Mouse (Mus musculus) testis, postnatal 10 days (tissue): ENCODE data around the gene Dhx58.

ENCODE experiments used
- DNase-seq: peaks from one replicate; pipeline ENCODE4 v3.0.0; 2021; ENCODE audit warnings: low spot score

Dhx58 gene

DNA sequence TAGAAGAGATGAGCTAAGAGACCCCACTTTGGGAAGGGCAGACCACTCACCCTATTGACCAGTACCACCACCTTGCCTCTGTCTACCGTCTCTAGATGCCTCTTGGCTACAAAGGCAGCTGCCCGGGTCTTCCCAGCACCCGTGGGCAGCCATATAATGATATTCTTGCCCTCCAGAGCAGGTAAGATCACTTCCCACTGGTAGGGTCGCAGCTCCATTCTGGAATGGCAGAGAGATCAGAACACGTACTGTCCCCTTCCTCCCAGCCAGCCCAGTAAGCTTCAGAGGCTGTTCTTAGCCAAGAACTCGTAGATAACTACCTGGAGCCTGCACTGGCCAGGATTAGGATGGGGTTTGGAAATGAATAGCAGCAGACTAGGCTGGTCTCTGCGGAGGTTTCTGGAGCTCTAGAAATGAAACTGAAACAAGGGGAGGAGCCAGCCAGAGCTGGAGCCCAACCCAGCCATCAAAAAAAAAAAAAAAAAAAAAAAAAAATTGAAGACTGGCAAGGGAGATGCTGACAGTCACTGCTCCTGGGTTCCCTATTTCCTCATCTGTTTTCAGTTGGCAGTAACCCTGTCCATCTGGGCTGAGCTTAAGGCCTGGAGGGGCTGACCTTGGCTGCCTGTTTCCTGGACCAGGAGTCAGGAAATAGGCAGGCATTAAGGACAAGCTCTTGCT, at the start of gene Dhx58:
Gene Dhx58 (minus strand): TSS at position 421 of the 681 bp plus-strand sequence.
- DNase-seq, result no peak

DNA sequence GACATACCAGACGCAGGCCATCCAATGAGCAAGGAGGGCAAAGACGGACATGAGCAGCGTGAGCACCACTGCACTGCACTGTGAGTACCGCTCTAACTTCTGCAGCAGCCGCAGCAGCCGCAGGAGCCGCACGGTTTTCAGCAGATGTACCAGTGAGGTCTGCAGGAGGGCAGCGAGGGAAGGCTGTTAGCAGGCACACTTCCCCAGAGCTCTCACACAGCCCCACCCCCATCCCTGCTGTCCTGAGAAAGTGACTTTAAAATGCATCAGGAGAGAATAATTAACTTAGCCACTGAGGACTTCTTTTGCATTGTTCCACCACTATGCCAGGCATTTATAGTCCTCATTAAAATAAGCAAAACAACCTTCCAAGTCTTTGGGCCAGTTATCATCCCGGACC, 48.2 kb upstream of the Dhx58 start:
- DNase-seq, result no peak

DNA sequence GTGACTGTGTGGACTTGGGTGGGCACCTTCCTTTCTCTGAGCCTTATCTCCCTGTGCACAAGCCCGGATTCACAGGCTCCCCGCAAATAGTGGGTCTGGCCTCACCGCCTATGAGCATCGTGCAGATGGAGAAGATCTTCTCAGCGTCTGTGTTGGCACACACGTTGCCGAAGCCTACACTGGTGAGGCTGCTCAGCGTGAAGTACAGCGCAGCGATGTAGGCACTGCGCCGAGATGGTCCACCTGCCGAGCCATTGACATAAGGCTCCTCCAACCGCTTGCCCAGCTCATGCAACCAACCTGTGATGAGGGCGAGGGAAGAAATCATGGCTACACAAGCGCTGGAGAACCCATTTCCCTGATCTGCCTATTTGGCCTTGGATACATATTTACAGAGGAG, 46.1 kb upstream of the Dhx58 start:
- no peak for DNase-seq

DNA sequence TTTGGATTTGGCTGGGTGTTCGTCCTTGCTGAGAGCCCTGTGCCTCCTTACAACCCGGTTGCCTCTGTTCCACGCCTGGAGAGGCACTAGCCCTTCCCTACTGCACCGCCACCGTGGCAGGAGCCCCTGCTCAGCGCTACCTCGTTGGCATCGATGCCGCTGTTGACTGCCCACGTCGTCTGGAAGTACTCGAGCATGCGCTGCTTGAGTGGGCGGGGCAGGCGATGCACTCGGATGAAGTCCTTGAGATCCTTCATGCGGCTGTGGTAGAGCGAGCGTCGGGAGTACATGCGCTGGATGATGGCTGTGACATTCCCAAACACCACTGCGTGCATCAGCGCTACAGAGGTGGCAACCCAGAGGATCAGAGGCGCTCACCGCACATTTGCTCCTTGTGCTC, 45.4 kb upstream of the Dhx58 start:
- no peak for DNase-seq

DNA sequence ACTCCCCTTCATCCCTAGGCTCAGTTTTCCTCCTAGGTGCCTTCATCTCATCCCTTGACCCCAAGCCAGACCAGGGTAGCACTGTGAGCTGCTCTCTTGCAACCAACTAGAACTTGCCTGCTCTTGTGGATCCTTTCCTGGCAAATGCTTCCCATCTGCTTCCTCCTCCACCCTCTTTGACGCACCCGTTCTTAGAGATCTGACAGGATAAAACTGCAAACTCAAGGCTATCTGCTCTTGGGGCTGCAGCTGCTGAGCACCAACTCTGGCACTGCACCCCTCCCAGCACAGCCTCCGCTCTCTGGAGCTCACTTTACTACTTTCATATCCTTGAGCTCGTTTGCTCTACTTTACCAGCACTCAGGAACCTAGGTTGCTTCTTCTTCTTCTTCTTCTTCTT, 44.5 kb upstream of the Dhx58 start:
- no peak for DNase-seq

DNA sequence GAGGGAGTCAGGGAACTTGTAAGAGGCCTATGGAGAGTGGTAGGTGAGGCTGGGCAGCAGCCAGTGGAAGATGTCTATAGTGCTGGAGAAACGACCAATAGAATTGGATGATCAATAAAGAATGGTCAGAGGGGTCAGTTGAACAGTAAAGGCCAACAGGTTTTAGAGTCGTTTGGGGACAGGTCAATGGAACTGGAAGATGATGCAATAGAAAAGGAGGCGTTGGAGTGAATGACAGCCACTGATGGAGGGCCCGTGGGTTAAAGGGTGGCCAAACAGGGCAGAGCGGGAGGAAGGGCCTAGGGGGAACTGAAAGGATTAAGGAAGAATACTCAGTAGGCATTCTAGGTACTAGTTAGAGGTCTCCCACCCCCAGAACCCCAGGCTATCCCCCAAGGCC, 43.0 kb upstream of the Dhx58 start:
- DNase-seq, result no peak

DNA sequence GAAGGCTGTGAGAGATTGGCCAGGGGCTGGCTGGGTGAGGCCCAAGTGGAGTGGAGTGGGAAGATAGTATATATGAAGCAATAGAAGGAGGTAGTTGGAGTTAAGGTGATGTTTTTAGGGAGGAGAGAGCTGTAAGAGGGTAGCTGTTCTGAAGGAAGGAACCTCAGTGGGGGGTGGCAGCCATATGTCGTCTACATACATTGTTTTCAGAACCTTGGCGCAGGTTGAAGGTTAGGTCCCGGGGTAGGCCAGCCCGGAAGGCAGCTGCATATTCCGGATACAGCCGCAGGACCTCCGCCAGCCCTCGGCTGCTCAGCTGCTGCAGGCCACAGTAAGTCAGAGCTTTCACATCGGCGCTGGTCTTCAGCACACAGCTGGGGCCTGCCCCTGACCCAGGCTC, 42.5 kb upstream of the Dhx58 start:
- no peak for DNase-seq

DNA sequence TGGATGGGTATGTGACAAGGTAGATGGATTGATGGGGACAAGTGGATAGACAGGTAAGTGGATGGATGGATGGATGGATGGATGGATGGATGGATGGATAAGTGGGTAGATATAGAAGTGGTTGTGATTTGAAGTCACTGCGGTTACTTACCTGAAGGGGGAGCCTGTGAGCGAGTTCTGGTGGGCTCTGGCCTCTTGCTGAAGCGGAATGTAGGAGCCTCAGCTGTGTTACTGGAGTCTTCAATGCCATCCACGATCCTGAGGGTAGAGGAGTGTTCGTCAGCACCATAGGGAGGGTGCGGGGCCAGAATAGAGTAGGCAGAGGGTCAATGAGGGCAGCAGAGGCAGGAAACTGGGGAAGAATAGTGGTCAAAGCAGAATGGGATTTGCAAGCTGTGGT, 41.0 kb upstream of the Dhx58 start:
- peak; percentile 63 for DNase-seq

- no peak for DNase-seq
These were observed 37.3 kb upstream of the Dhx58 start for GRCm38 (mm10) chr11:100741348-100741747.

DNA sequence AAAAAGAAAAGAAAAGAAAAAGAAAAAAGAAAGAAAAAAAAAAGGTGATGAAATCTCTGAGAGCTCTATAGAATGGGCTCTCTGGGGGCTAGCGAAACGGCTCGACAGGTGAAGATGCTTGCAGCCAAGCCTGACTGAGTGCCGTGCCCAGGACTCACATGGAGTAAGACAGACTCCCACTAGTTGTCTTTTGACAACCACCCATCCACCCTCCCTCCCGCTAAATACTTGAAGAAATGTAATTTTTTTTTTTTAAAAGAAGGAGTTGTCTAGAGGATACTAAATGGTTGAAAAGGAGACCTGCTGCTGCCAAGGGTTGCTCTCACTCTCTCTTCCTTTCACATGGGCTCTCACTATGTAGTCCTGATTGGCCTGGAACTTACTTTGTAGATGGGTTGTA, 34.7 kb upstream of the Dhx58 start:
- DNase-seq, result no peak

DNA sequence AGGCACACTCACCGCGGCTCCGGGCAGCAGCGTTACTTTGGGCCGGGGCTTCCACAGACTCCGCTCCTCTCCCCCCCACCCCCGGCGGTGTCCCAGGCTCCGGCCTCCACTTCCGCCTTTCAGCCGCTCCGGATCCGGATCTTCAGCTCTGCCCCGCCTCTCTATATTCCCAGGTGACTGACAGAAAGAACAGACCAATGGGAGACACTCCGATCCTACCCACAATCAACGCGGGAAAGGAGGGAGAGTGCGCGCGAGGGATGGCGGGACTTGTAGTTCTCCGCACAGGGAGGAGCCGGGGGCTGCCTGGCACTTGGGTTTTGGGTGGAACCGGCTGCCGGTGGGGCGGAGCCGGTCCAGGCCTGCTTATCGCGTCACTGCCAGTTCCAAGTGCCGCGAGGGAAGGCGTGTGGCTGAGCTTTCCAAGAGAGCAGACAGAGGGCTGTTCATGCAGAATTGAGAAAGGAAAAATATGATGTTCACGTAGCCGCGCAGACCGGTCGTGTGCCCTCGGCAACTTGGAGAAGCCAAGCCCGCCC, 34.1 kb upstream of the Dhx58 start, which contains the start of gene Rab5c:
Gene Rab5c (minus strand): TSS at position 150 of the 539 bp plus-strand sequence.
- peak; percentile 97 for DNase-seq

- no peak for DNase-seq
These were observed 33.1 kb upstream of the Dhx58 start for GRCm38 (mm10) chr11:100737105-100737733.

DNA sequence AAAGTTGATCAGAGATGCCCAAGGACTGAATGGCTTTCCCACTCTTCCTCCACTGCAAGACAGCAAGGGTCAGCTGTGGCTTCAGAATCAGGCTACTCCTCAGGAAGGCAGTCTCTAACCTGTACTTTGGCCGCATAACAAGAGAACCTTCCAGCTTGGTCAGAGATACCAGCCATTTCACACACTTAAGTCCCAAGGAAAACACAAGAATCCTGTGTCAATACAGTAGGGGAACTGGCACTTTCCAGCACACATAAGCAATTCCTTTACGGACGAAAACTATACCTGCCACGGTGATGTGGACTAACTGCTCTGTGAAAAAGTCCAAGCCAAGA, 32.6 kb upstream of the Dhx58 start:
- DNase-seq, result no peak

- DNase-seq, result no peak
These were observed 32.1 kb upstream of the Dhx58 start for GRCm38 (mm10) chr11:100735954-100736745.

DNA sequence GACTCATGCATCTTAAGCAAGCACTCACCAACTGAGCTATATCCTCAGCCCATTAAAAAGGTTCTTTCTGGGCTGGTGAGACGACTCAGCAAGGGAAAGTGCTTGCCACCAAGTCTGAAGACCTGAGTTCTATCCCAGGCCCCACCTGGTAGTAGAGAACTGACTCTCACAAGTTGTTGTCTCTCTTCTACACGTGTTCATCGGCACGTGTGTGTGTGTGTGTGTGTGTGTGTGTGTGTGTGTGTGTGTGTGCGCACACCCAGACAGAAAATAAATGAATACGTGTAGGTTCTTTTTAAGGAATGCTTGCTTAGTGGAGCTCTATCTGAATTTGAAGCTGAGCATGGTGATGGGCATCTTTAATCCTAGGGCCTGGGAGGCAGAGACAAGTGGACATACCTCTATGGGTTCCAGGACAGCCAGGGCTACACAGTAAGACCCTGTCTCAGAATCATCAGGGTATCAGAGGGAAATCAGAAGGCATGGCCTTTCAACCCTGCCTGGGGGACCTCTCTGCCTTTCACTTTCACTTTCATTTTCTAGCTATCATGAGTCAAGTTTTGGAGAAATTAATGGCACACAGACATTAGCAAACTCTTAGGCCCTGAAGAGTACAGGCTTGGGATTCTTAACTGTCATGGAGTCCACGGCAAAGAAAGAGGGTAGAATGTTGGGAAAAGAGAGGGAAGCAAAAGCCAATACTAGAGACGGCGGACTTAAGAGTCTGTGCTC, 31.2 kb upstream of the Dhx58 start:
- no peak for DNase-seq

- DNase-seq, result no peak
These were observed 26.6 kb upstream of the Dhx58 start for GRCm38 (mm10) chr11:100730477-100731205.

GRCm38 (mm10) chr11:100729976-100730375, 25.9 kb upstream of the Dhx58 start:
- no peak for DNase-seq

GRCm38 (mm10) chr11:100728601-100729000, 24.5 kb upstream of the Dhx58 start:
- no peak for DNase-seq

DNA sequence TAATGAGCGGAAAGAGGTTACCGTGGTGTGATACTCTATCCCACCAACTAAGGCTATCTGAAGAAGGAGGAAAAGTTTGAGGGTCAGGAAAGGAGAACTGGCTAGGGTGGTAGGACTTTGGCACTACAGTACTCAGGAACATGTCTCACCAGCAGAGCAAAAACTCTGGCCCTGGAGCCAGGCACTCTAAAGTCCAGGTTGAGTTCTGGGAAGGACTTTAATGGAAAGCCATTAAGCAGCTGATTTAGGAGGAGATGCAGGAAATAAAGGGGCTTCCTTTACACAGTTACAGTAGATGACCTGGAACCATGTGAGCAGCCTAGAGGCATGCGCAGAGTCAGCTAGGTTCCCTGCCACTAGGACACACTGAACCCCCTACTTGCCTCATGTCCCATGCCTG, 23.1 kb upstream of the Dhx58 start:
- DNase-seq, result no peak

- no peak for DNase-seq
These were observed 20.9 kb upstream of the Dhx58 start for GRCm38 (mm10) chr11:100724919-100725512.

- no peak for DNase-seq
These were observed 18.5 kb upstream of the Dhx58 start for GRCm38 (mm10) chr11:100722493-100723028.
